Mouse (Mus musculus) frontal cortex, adult 2 months (tissue): Measurements from ENCODE around the gene Wwox. TPM values are rescaled to one million over a fixed set of nuclear protein-coding genes. Genes with fewer than 3 reads are reported as not detected.

Experiments
- DNase-seq, 2 experiments: peaks; one replicate each; pipeline ENCODE4 v3.0.0; 2022; ENCODE audit warnings: low spot score in 1 of 2; ENCODE audit errors: extremely low spot score in 1 of 2
- polyA plus RNA-seq: library from polyadenylated mRNA; depleted of rRNA; stranded (reverse); fragments of >200 nt; gene quantifications from 2 replicates; pipeline ENCODE4 v1.2.3, GENCODE M21; 2012

The Wwox gene
- polyA plus RNA-seq, 1 experiment = 17.9 TPM

- peak in 1 of 2 experiments; percentile 47 for DNase-seq
These were observed 810.4 kb downstream of the Wwox start for GRCm38 (mm10) chr8:115249688-115250366.

- no peak for DNase-seq
These were observed 816.1 kb downstream of the Wwox start for GRCm38 (mm10) chr8:115255550-115255949.

- DNase-seq = no peak
These were observed 818.0 kb downstream of the Wwox start for GRCm38 (mm10) chr8:115257417-115257816.

GRCm38 (mm10) chr8:115259806-115260205, 820.4 kb downstream of the Wwox start:
- no peak for DNase-seq

GRCm38 (mm10) chr8:115267196-115267595, 827.7 kb downstream of the Wwox start:
- DNase-seq = no peak

- DNase-seq = no peak
These were observed 830.1 kb downstream of the Wwox start for GRCm38 (mm10) chr8:115269601-115270000.

- no peak for DNase-seq
These were observed 834.5 kb downstream of the Wwox start for GRCm38 (mm10) chr8:115273976-115274375.

GRCm38 (mm10) chr8:115276281-115276680, 836.8 kb downstream of the Wwox start:
- DNase-seq = no peak

- no peak for DNase-seq
These were observed 838.8 kb downstream of the Wwox start for GRCm38 (mm10) chr8:115278291-115278690.

- no peak for DNase-seq
These were observed 850.8 kb downstream of the Wwox start for GRCm38 (mm10) chr8:115290224-115290623.

GRCm38 (mm10) chr8:115296760-115297159, 857.3 kb downstream of the Wwox start:
- DNase-seq = no peak

GRCm38 (mm10) chr8:115302484-115302883, 863.0 kb downstream of the Wwox start:
- peak in 1 of 2 experiments; percentile 7 for DNase-seq

- no peak for DNase-seq
These were observed 868.0 kb downstream of the Wwox start for GRCm38 (mm10) chr8:115307412-115307811.

GRCm38 (mm10) chr8:115311003-115311402, 871.5 kb downstream of the Wwox start:
- no peak for DNase-seq

- no peak for DNase-seq
These were observed 872.9 kb downstream of the Wwox start for GRCm38 (mm10) chr8:115312371-115312770.

GRCm38 (mm10) chr8:115322501-115322900, 883.0 kb downstream of the Wwox start:
- DNase-seq = no peak

GRCm38 (mm10) chr8:115330671-115331070, 891.2 kb downstream of the Wwox start:
- DNase-seq = peak in 1 of 2 experiments; percentile 28

GRCm38 (mm10) chr8:115333972-115334371, 894.5 kb downstream of the Wwox start:
- DNase-seq = peak; percentile 46 to 52

- DNase-seq = peak; percentile 33 to 57
These were observed 896.9 kb downstream of the Wwox start for GRCm38 (mm10) chr8:115336361-115336760.

GRCm38 (mm10) chr8:115348704-115349103, 909.2 kb downstream of the Wwox start:
- DNase-seq = no peak

GRCm38 (mm10) chr8:115350707-115351106, 911.3 kb downstream of the Wwox start:
- DNase-seq = no peak

- no peak for DNase-seq
These were observed 918.3 kb downstream of the Wwox start for GRCm38 (mm10) chr8:115357663-115358335.
